Mouse (Mus musculus): ENCODE measurements at regions not wholly inside any gene's neighbourhood (a gene's known extent, or its start where the extent isn't known, plus 50 kb on each side); places are given as distances from the start of the nearest gene placed in this dataset.

DNA sequence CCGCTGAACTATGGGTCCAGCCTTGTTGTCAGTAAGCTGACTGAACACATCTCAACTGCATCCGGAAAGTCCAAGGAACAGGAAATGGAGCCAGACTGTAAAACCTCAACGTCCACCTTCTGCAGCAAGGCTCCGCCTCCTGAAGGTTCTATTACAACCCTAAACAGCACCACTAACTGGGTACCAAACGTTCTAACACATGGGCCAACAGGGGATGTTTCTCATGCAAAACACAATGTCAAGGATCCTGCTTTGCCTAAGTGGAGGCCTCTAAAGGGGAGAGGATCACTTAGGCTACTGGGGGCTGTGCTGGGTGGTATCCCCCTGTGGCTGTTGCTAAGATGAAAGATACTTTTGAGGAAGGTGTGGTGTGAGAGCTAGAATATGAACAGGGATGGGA is 51.0 kb upstream of the Stt3b start:
- 80% methylated on average over 5 of the region's 5 CpGs for WGBS
- H3K9me3 ChIP-seq (ENCODE audit: control insufficient read depth, low read length) = 0 out of 2 replicates have a peak, but pooled peaks cover 2% of the 10 kb centered on the region
- no peak overlapping the region for H3K9ac ChIP-seq (replicated peaks; ENCODE audit: low read length)
- no peaks in the 10 kb centered on the region for H3K27me3 ChIP-seq (ENCODE audit: control insufficient read depth, insufficient read depth, low read length)
- no peaks in the 10 kb centered on the region for H3K4me1 ChIP-seq (ENCODE audit: control insufficient read depth, insufficient read depth, low read length)
- no peaks in the 10 kb centered on the region for H3K36me3 ChIP-seq (ENCODE audit: control insufficient read depth, insufficient read depth, low read length)
- H3K4me3 ChIP-seq (replicated peaks; ENCODE audit: low read depth, low read length) = no peak overlapping the region
- DNase-seq (no peak), ATAC-seq (ENCODE audit: low FRiP score, low TSS enrichment) (no peak)
- H3K4me2 ChIP-seq (ENCODE audit: low read length) = no peak overlapping the region
- H3K27ac ChIP-seq (replicated peaks; ENCODE audit: low read depth, low read length) = no peak overlapping the region

- Histone ChIP-seq H3K27ac (replicated peaks; ENCODE audit: low read depth, low read length) (no peak overlapping the region), H3K27me3 (ENCODE audit: control insufficient read depth, insufficient read depth, low read length) (no peaks in the 10 kb centered on the region), H3K4me3 (replicated peaks; ENCODE audit: low read depth, low read length) (no peak overlapping the region), H3K36me3 (ENCODE audit: control insufficient read depth, insufficient read depth, low read length) (no peaks in the 10 kb centered on the region), H3K9me3 (ENCODE audit: control insufficient read depth, low read length) (0 out of 2 replicates have a peak, but pooled peaks cover 2% of the 10 kb centered on the region), H3K4me2 (ENCODE audit: low read length) (no peak overlapping the region), H3K4me1 (ENCODE audit: control insufficient read depth, insufficient read depth, low read length) (no peaks in the 10 kb centered on the region), H3K9ac (replicated peaks; ENCODE audit: low read length) (no peak overlapping the region)
- no peak for ATAC-seq (ENCODE audit: low FRiP score, low TSS enrichment)
- WGBS = 88% methylated on average over 11 of the region's 11 CpGs
- DNase-seq = no peak
These were observed 51.7 kb upstream of the Stt3b start for GRCm38 (mm10) chr9:115361881-115362280.

- 89% methylated on average over 4 of the region's 4 CpGs for WGBS
- H3K9ac ChIP-seq (replicated peaks; ENCODE audit: low read length) = no peak overlapping the region
- no peak overlapping the region for H3K4me3 ChIP-seq (replicated peaks; ENCODE audit: low read depth, low read length)
- ATAC-seq (ENCODE audit: low FRiP score, low TSS enrichment) (no peak), DNase-seq (no peak)
- no peak overlapping the region for H3K27ac ChIP-seq (replicated peaks; ENCODE audit: low read depth, low read length)
- H3K36me3 ChIP-seq (ENCODE audit: control insufficient read depth, insufficient read depth, low read length) = no peaks in the 10 kb centered on the region
- H3K4me2 ChIP-seq (ENCODE audit: low read length) = no peak overlapping the region
- no peaks in the 10 kb centered on the region for H3K27me3 ChIP-seq (ENCODE audit: control insufficient read depth, insufficient read depth, low read length)
- H3K4me1 ChIP-seq (ENCODE audit: control insufficient read depth, insufficient read depth, low read length) = no peaks in the 10 kb centered on the region
- 0 out of 2 replicates have a peak, but pooled peaks cover 2% of the 10 kb centered on the region for H3K9me3 ChIP-seq (ENCODE audit: control insufficient read depth, low read length)
These were observed 52.3 kb upstream of the Stt3b start for GRCm38 (mm10) chr9:115362486-115362885.

DNA sequence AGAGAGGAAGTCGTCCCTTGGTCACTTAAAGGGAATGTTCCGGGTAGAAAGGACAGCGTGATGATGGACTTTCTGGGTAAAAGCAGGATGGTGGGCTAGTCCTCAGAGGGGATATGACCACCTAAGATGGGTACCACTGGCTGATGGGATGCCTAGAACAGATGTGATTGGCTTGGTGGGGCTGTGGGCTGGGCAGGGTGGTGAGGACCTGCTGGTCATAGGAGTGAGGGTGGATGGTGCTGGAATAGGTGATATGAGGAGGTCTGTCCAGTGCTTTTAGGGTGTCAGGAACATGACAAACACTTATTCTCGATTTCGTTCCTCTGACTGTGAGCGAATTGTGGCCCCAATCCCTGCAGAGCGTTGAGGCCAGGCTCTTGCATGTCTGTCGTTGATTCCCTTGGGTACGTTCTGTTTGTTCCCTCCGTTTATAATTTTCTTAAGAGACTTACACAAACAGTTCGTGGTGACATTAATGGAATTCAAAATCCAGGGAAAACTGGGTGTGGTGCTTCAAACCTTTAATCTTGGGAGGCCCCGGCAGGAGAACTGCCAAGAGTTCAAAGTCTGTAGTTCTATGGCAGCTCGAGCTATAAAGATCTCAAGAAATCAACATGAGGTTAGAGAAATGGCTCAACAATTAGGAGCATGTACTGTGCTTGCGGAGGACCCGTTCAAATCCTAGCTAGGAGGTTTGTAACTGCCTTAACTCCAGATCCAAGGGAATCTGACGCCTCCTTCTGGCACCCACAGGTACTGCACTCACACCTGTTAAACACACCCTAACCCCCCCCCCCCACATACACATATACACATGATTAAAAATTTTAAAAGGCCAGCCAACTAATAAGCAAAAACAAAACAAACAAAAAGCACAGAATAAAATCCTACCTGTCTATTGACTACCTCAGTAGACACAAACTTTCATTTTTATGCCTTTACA is 55.0 kb upstream of the Stt3b start:
- H3K4me3 ChIP-seq (replicated peaks; ENCODE audit: low read depth, low read length) = no peak overlapping the region
- WGBS = 91% methylated on average over 16 of the region's 16 CpGs
- no peak overlapping the region for H3K4me2 ChIP-seq (ENCODE audit: low read length)
- no peak for ATAC-seq (ENCODE audit: low FRiP score, low TSS enrichment)
- DNase-seq = no peak
- H3K27ac ChIP-seq (replicated peaks; ENCODE audit: low read depth, low read length) = no peak overlapping the region
- H3K36me3 ChIP-seq (ENCODE audit: control insufficient read depth, insufficient read depth, low read length) = no peaks in the 10 kb centered on the region
- 0 out of 2 replicates have a peak, but pooled peaks cover 2% of the 10 kb centered on the region for H3K9me3 ChIP-seq (ENCODE audit: control insufficient read depth, low read length)
- H3K27me3 ChIP-seq (ENCODE audit: control insufficient read depth, insufficient read depth, low read length) = no peaks in the 10 kb centered on the region
- H3K9ac ChIP-seq (replicated peaks; ENCODE audit: low read length) = no peak overlapping the region
- no peaks in the 10 kb centered on the region for H3K4me1 ChIP-seq (ENCODE audit: control insufficient read depth, insufficient read depth, low read length)

DNA sequence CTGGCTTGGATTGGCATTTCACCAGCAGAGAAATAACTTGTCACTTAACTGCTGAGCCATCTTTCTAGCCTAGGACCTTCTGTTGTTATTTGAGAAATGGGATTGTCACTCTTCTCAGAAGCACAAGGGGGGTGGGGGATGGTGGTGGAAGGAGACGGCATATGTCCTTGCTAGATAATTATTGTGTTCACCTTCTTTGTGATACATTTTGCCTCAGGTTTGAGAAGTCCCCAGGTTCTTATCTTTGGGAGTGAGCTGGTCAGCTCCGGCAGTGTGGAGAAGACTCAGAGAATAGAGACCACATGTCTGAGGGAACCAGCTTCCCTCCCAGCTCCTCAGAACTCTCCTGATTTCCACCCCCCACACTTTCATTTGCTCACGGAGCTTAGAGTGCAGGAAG is 57.6 kb upstream of the Stt3b start:
- Histone ChIP-seq H3K27me3 (ENCODE audit: control insufficient read depth, insufficient read depth, low read length) (no peaks in the 10 kb centered on the region), H3K9ac (replicated peaks; ENCODE audit: low read length) (no peak overlapping the region), H3K27ac (replicated peaks; ENCODE audit: low read depth, low read length) (no peak overlapping the region), H3K9me3 (ENCODE audit: control insufficient read depth, low read length) (0 out of 2 replicates have a peak, but pooled peaks cover 2% of the 10 kb centered on the region), H3K4me3 (replicated peaks; ENCODE audit: low read depth, low read length) (no peak overlapping the region), H3K4me1 (ENCODE audit: control insufficient read depth, insufficient read depth, low read length) (no peaks in the 10 kb centered on the region), H3K4me2 (ENCODE audit: low read length) (no peak overlapping the region), H3K36me3 (ENCODE audit: control insufficient read depth, insufficient read depth, low read length) (no peaks in the 10 kb centered on the region)
- 71% methylated on average over 3 of the region's 3 CpGs for WGBS
- DNase-seq (no peak), ATAC-seq (ENCODE audit: low FRiP score, low TSS enrichment) (no peak)

GRCm38 (mm10) chr9:115380276-115380675 is 70.1 kb upstream of the Stt3b start:
- H3K9ac ChIP-seq (replicated peaks; ENCODE audit: low read length) = no peak overlapping the region
- H3K27me3 ChIP-seq (ENCODE audit: control insufficient read depth, insufficient read depth, low read length) = no peaks in the 10 kb centered on the region
- peak overlapping the region; percentile 60; the same call in 1 of the 2 replicates for H3K27ac ChIP-seq (replicated peaks; ENCODE audit: low read depth, low read length)
- DNase-seq (peak; percentile 49), ATAC-seq (ENCODE audit: low FRiP score, low TSS enrichment) (no peak)
- no peak overlapping the region for H3K4me3 ChIP-seq (replicated peaks; ENCODE audit: low read depth, low read length)
- H3K4me1 ChIP-seq (ENCODE audit: control insufficient read depth, insufficient read depth, low read length) = 0 out of 2 replicates have a peak, but pooled peaks cover 5% of the 10 kb centered on the region
- peak overlapping the region; percentile 27 for H3K4me2 ChIP-seq (ENCODE audit: low read length)
- WGBS = 56% methylated on average over 15 of the region's 15 CpGs
- no peaks in the 10 kb centered on the region for H3K9me3 ChIP-seq (ENCODE audit: control insufficient read depth, low read length)
- H3K36me3 ChIP-seq (ENCODE audit: control insufficient read depth, insufficient read depth, low read length) = no peaks in the 10 kb centered on the region

DNA sequence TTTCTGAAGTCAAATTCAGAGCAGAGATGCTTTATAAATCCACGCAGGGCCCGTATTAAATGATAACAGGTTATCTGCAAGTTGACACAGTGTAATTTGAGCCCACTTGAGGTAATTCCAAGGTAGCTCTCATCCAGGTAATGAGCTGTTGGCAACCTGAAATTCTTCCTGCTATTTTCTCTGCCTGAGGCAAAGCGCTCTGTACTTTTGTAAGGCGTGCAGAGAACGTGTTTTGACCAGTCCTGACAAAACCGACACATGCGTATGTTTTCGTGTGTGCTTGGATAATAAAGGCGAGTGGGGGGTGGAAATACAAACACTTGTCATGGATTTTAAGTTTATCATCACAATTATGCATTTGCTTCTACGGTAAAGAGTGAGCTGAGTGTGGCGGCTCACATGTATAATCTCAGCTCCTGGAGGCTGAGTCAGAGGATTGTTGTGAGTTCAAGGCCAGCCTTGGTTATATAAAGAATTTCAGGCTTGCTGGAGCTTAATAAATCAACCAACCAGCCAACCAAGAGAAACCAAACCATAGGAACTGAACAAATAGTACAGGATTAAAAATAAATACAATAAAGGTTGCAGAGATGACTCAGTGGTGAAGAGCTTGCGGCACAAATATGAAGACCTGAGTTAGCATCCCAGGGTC is 72.7 kb upstream of the Stt3b start:
- DNase-seq (no peak), ATAC-seq (ENCODE audit: low FRiP score, low TSS enrichment) (no peak)
- Histone ChIP-seq H3K9me3 (ENCODE audit: control insufficient read depth, low read length) (no peaks in the 10 kb centered on the region), H3K36me3 (ENCODE audit: control insufficient read depth, insufficient read depth, low read length) (no peaks in the 10 kb centered on the region), H3K27me3 (ENCODE audit: control insufficient read depth, insufficient read depth, low read length) (no peaks in the 10 kb centered on the region), H3K4me1 (ENCODE audit: control insufficient read depth, insufficient read depth, low read length) (0 out of 2 replicates have a peak, but pooled peaks cover 5% of the 10 kb centered on the region), H3K4me3 (replicated peaks; ENCODE audit: low read depth, low read length) (no peak overlapping the region), H3K9ac (replicated peaks; ENCODE audit: low read length) (no peak overlapping the region), H3K4me2 (ENCODE audit: low read length) (no peak overlapping the region), H3K27ac (replicated peaks; ENCODE audit: low read depth, low read length) (no peak overlapping the region)
- 90% methylated on average over 12 of the region's 12 CpGs for WGBS

- no peak for DNase-seq
These were observed 73.7 kb upstream of the Stt3b start for GRCm38 (mm10) chr9:115383935-115384334.

More at GRCm38 (mm10) chr9:115383935-115384334, 73.7 kb upstream of the Stt3b start:
- H3K27me3 ChIP-seq (ENCODE audit: control insufficient read depth, insufficient read depth, low read length) = no peaks in the 10 kb centered on the region
- no peak for ATAC-seq (ENCODE audit: low FRiP score, low TSS enrichment)
- H3K27ac ChIP-seq (replicated peaks; ENCODE audit: low read depth, low read length) = no peak overlapping the region
- H3K4me3 ChIP-seq (replicated peaks; ENCODE audit: low read depth, low read length) = no peak overlapping the region
- no peaks in the 10 kb centered on the region for H3K9me3 ChIP-seq (ENCODE audit: control insufficient read depth, low read length)
- no peak overlapping the region for H3K9ac ChIP-seq (replicated peaks; ENCODE audit: low read length)
- WGBS = 67% methylated on average over 4 of the region's 4 CpGs
- H3K36me3 ChIP-seq (ENCODE audit: control insufficient read depth, insufficient read depth, low read length) = no peaks in the 10 kb centered on the region
- 0 out of 2 replicates have a peak, but pooled peaks cover 5% of the 10 kb centered on the region for H3K4me1 ChIP-seq (ENCODE audit: control insufficient read depth, insufficient read depth, low read length)
- no peak overlapping the region for H3K4me2 ChIP-seq (ENCODE audit: low read length)

Measured in midbrain, embryonic 14.5 days (tissue).